Mouse (Mus musculus) ES-Bruce4 (cell line): ENCODE measurements around the gene Cdh23.

ENCODE experiments used
- CTCF ChIP-seq: IDR thresholded peaks from one replicate; pipeline ENCODE4 v1.8.1; 2011; ENCODE audit warnings: low read depth, low read length
- EP300 ChIP-seq: IDR thresholded peaks from 2 replicates; pipeline ENCODE4 v1.6.1; 2011; ENCODE audit warnings: low read depth, low read length; ENCODE audit not compliant: insufficient read depth

GRCm38 (mm10) chr10:60737169-60737728 lies 41.0 kb upstream of the Cdh23 start:
- TF ChIP-seq EP300 (no peak), CTCF (no peak)
